Mouse (Mus musculus): ENCODE results near the gene Rcc1. TPM values are rescaled to one million over a fixed set of nuclear protein-coding genes. Genes with fewer than 3 reads are reported as not detected.
A peak's percentile ranks its signal among the peaks of the same experiment; 100 is the strongest.

Gene Rcc1
- polyA plus RNA-seq, 1 experiment from 2014 or later, result 92.7 TPM

- H3K27me3 ChIP-seq, result no peaks in the 10 kb centered on the region
- ATAC-seq (replicated peaks; ENCODE audit: low FRiP score), result no peak
- H3K9ac ChIP-seq, result no peak overlapping the region; the same call in 1 of the 2 replicates
- peaks cover 21% of the 10 kb centered on the region for H3K4me1 ChIP-seq
- peak overlapping the region; percentile 77 for H3K4me2 ChIP-seq
- peak overlapping the region; percentile 83 for H3K4me3 ChIP-seq (replicated peaks)
- peaks cover 28% of the 10 kb centered on the region for H3K36me3 ChIP-seq
- peak overlapping the region; percentile 98; the same call in 1 of the 2 replicates for H3K27ac ChIP-seq
- H3K9me3 ChIP-seq (replicated peaks), result no peaks in the 10 kb centered on the region
- WGBS, result 31% methylated on average over 1 of the region's 1 CpGs
Measured at GRCm38 (mm10) chr4:132351401-132351800, 2.0 kb downstream of the Rcc1 start.

- Histone ChIP-seq H3K36me3 (peaks cover 24% of the 10 kb centered on the region), H3K27me3 (no peaks in the 10 kb centered on the region), H3K4me3 (replicated peaks) (0 out of 2 replicates have a peak overlapping the region, but pooled peaks have one; percentile 83), H3K27ac (0 out of 2 replicates have a peak overlapping the region, but pooled peaks have one; percentile 7), H3K4me1 (peaks cover 23% of the 10 kb centered on the region), H3K9me3 (replicated peaks) (no peaks in the 10 kb centered on the region), H3K4me2 (peak overlapping the region; percentile 77; the same call in 1 of the 2 replicates), H3K9ac (no peak overlapping the region)
- WGBS, result 77% methylated on average over 3 of the region's 3 CpGs
- no peak for ATAC-seq (replicated peaks; ENCODE audit: low FRiP score)
Measured at GRCm38 (mm10) chr4:132350854-132351253, 2.6 kb downstream of the Rcc1 start.

GRCm38 (mm10) chr4:132350123-132350740, 3.2 kb downstream of the Rcc1 start:
- Histone ChIP-seq H3K27me3 (no peaks in the 10 kb centered on the region), H3K4me1 (peaks cover 23% of the 10 kb centered on the region), H3K4me2 (no peak overlapping the region), H3K9ac (no peak overlapping the region), H3K9me3 (replicated peaks) (no peaks in the 10 kb centered on the region), H3K36me3 (peaks cover 24% of the 10 kb centered on the region), H3K4me3 (replicated peaks) (no peak overlapping the region), H3K27ac (peak overlapping the region; percentile 7; the same call in 1 of the 2 replicates)
- no peak for ATAC-seq (replicated peaks; ENCODE audit: low FRiP score)
- WGBS, result 57% methylated on average over 2 of the region's 2 CpGs

- no peaks in the 10 kb centered on the region for H3K9me3 ChIP-seq (replicated peaks)
- ATAC-seq (replicated peaks; ENCODE audit: low FRiP score), result no peak
- no peaks in the 10 kb centered on the region for H3K27me3 ChIP-seq
- no peak overlapping the region for H3K4me3 ChIP-seq (replicated peaks)
- no peak overlapping the region for H3K9ac ChIP-seq
- no peak overlapping the region for H3K4me2 ChIP-seq
- peaks cover 24% of the 10 kb centered on the region for H3K36me3 ChIP-seq
- peaks cover 26% of the 10 kb centered on the region for H3K4me1 ChIP-seq
- 58% methylated on average over 3 of the region's 3 CpGs for WGBS
- peak overlapping the region; percentile 7; the same call in 1 of the 2 replicates for H3K27ac ChIP-seq
Measured at GRCm38 (mm10) chr4:132349495-132350122, 3.8 kb downstream of the Rcc1 start.

GRCm38 (mm10) chr4:132346661-132347060, 6.7 kb downstream of the Rcc1 start:
- Histone ChIP-seq H3K4me2 (no peak overlapping the region), H3K36me3 (peaks cover 20% of the 10 kb centered on the region), H3K9me3 (replicated peaks) (no peaks in the 10 kb centered on the region), H3K27ac (peak overlapping the region; percentile 73), H3K9ac (no peak overlapping the region), H3K4me1 (peaks cover 36% of the 10 kb centered on the region), H3K4me3 (replicated peaks) (no peak overlapping the region), H3K27me3 (no peaks in the 10 kb centered on the region)
- WGBS, result 77% methylated on average over 3 of the region's 3 CpGs
- no peak for ATAC-seq (replicated peaks; ENCODE audit: low FRiP score)

- no peak overlapping the region for H3K4me2 ChIP-seq
- no peak overlapping the region for H3K9ac ChIP-seq
- H3K4me1 ChIP-seq, result peaks cover 32% of the 10 kb centered on the region
- no peak for ATAC-seq (replicated peaks; ENCODE audit: low FRiP score)
- H3K27ac ChIP-seq, result peak overlapping the region; percentile 73
- H3K9me3 ChIP-seq (replicated peaks), result no peaks in the 10 kb centered on the region
- peaks cover 16% of the 10 kb centered on the region for H3K36me3 ChIP-seq
- WGBS, result 72% methylated on average over 4 of the region's 4 CpGs
- no peak overlapping the region for H3K4me3 ChIP-seq (replicated peaks)
- H3K27me3 ChIP-seq, result no peaks in the 10 kb centered on the region
Measured at GRCm38 (mm10) chr4:132346261-132346660, 7.1 kb downstream of the Rcc1 start.

- ATAC-seq (replicated peaks; ENCODE audit: low FRiP score), result peak; percentile 17; the same call in 1 of the 2 replicates
- H3K4me1 ChIP-seq, result peaks cover 28% of the 10 kb centered on the region
- peak overlapping the region; percentile 73 for H3K27ac ChIP-seq
- 46% methylated on average over 5 of the region's 5 CpGs for WGBS
- H3K36me3 ChIP-seq, result peaks cover 12% of the 10 kb centered on the region
- H3K9me3 ChIP-seq (replicated peaks), result no peaks in the 10 kb centered on the region
- H3K4me3 ChIP-seq (replicated peaks), result peak overlapping the region; percentile 75
- no peak overlapping the region for H3K4me2 ChIP-seq
- H3K9ac ChIP-seq, result no peak overlapping the region
- H3K27me3 ChIP-seq, result no peaks in the 10 kb centered on the region
Measured at GRCm38 (mm10) chr4:132345843-132346212, 7.6 kb downstream of the Rcc1 start.

GRCm38 (mm10) chr4:132345135-132345842, 8.1 kb downstream of the Rcc1 start:
- under 1% methylated on average over 75 of the region's 83 CpGs for WGBS
- Histone ChIP-seq H3K27me3 (no peaks in the 10 kb centered on the region), H3K4me2 (peak overlapping the region; percentile 93), H3K27ac (peak overlapping the region; percentile 73), H3K9ac (peak overlapping the region; percentile 85), H3K9me3 (replicated peaks) (no peaks in the 10 kb centered on the region), H3K36me3 (peaks cover 11% of the 10 kb centered on the region), H3K4me3 (replicated peaks) (peak overlapping the region; percentile 75), H3K4me1 (peaks cover 28% of the 10 kb centered on the region)
- peak; percentile 93 for ATAC-seq (replicated peaks; ENCODE audit: low FRiP score)

- H3K9me3 ChIP-seq (replicated peaks), result no peaks in the 10 kb centered on the region
- H3K27ac ChIP-seq, result no peak overlapping the region
- peak overlapping the region; percentile 93 for H3K4me2 ChIP-seq
- no peak for ATAC-seq (replicated peaks; ENCODE audit: low FRiP score)
- peak overlapping the region; percentile 85 for H3K9ac ChIP-seq
- no peaks in the 10 kb centered on the region for H3K27me3 ChIP-seq
- 5% methylated on average over 13 of the region's 13 CpGs for WGBS
- H3K36me3 ChIP-seq, result peaks cover 13% of the 10 kb centered on the region
- H3K4me1 ChIP-seq, result peaks cover 28% of the 10 kb centered on the region
- peak overlapping the region; percentile 75 for H3K4me3 ChIP-seq (replicated peaks)
Measured at GRCm38 (mm10) chr4:132344403-132345134, 8.8 kb downstream of the Rcc1 start.

- Histone ChIP-seq H3K4me2 (no peak overlapping the region), H3K9me3 (replicated peaks) (no peaks in the 10 kb centered on the region), H3K27ac (no peak overlapping the region), H3K36me3 (peaks cover 43% of the 10 kb centered on the region), H3K9ac (no peak overlapping the region), H3K27me3 (no peaks in the 10 kb centered on the region), H3K4me1 (peaks cover 26% of the 10 kb centered on the region), H3K4me3 (replicated peaks) (no peak overlapping the region)
- WGBS, result 86% methylated on average over 3 of the region's 3 CpGs
- ATAC-seq (replicated peaks; ENCODE audit: low FRiP score), result no peak
Measured at GRCm38 (mm10) chr4:132341451-132341850, 12.0 kb downstream of the Rcc1 start.

GRCm38 (mm10) chr4:132338943-132339342, 14.5 kb downstream of the Rcc1 start:
- no peak overlapping the region for H3K9ac ChIP-seq
- peaks cover 68% of the 10 kb centered on the region for H3K36me3 ChIP-seq
- H3K9me3 ChIP-seq (replicated peaks), result no peaks in the 10 kb centered on the region
- no peak for ATAC-seq (replicated peaks; ENCODE audit: low FRiP score)
- H3K4me3 ChIP-seq (replicated peaks), result no peak overlapping the region
- peaks cover 13% of the 10 kb centered on the region for H3K4me1 ChIP-seq
- H3K4me2 ChIP-seq, result no peak overlapping the region
- WGBS, result 92% methylated on average over 13 of the region's 13 CpGs
- no peaks in the 10 kb centered on the region for H3K27me3 ChIP-seq
- H3K27ac ChIP-seq, result no peak overlapping the region
